Mouse (Mus musculus) lung, adult 2 months (tissue): ENCODE data around the gene Adgrv1.

ENCODE experiments used
- CTCF ChIP-seq: fragments of 200-500 bp; IDR thresholded peaks from 2 replicates; pipeline ENCODE4 v1.5.1; 2011; ENCODE audit warnings: mild to moderate bottlenecking, low read length, control low read depth; ENCODE audit not compliant: insufficient read depth
- POLR2A ChIP-seq: fragments of 200-500 bp; IDR thresholded peaks from 2 replicates; pipeline ENCODE4 v1.6.1; 2011; ENCODE audit warnings: low read depth, mild to moderate bottlenecking, control low read depth, low read length, borderline replicate concordance; ENCODE audit errors: extremely low read depth

DNA sequence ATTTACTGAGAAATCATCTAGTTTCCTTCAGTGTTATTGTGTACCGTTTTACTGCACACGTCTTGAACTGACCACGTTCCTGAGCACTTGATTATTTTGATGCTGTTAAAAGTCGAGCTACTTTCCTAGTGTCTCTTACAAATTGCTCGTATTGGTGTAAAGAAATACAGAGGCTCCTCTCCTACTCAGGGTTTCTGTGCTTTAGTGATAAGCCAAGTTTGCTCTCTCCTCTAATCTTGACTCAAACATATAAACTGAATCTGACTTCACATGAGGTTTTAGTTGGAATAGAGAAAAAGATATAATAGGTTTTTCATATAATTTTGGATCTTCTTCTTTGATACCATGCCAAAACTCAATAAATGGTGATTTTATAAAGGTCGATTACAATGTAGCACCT, 13.4 kb upstream of the Adgrv1 start:
- TF ChIP-seq CTCF (no peak), POLR2A (no peak)
